Mouse (Mus musculus): ENCODE results near the gene Xpo6. TPM values are rescaled to one million over a fixed set of nuclear protein-coding genes. Genes with fewer than 3 reads are reported as not detected.

Gene Xpo6
- total RNA-seq, 1 experiment from 2014 or later = 200 TPM

GRCm38 (mm10) chr7:126088155-126088554 is 112.1 kb downstream of the Xpo6 start:
- ATAC-seq (ENCODE audit: extremely low read depth, insufficient number of reproducible peaks, low FRiP score, poor library complexity, severe bottlenecking) = no peak

- ATAC-seq (ENCODE audit: extremely low read depth, insufficient number of reproducible peaks, low FRiP score, poor library complexity, severe bottlenecking) = no peak
Observed at GRCm38 (mm10) chr7:126087602-126088001, 112.7 kb downstream of the Xpo6 start.

DNA sequence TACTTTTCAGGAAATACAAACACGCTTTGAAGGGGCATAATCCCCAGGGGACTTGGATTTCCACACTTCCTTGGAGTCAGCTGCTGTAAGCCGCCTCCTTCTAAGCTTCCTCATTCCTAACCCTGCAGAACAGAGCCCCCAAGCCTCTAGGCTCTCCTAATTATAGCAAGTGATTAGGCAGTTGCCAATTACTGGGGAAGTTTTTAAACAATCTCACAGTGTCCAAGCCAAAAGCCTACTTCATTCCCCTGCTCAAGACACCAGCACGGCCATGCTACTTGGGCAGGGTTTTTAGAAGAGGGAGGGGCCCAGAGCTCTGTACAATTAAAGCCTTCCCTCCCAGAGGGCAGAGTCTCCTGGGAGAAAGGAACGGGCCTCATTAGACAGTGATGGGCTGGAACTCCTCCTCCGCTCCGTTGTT is 114.0 kb downstream of the Xpo6 start:
- no peak for ATAC-seq (ENCODE audit: extremely low read depth, insufficient number of reproducible peaks, low FRiP score, poor library complexity, severe bottlenecking)

DNA sequence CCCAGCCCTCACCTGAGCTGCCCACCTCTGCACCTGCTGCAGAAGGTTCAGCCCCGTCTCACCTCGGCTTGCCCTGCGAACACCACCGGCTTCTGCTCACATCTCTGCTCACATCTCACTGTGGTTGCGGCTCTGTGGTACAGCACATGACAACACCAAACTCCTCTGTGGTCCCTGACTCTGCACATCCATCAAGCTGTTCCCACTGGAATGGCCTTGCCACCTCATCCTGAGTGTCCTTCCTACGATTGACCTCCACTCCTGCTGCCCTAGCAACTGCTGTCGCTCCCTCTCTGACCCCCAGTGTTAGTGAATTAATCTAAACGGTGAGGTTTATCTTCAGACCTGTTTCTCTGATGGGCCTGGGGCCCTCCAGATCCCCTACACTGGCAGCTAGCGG is 115.1 kb downstream of the Xpo6 start:
- ATAC-seq (ENCODE audit: extremely low read depth, insufficient number of reproducible peaks, low FRiP score, poor library complexity, severe bottlenecking) = no peak

DNA sequence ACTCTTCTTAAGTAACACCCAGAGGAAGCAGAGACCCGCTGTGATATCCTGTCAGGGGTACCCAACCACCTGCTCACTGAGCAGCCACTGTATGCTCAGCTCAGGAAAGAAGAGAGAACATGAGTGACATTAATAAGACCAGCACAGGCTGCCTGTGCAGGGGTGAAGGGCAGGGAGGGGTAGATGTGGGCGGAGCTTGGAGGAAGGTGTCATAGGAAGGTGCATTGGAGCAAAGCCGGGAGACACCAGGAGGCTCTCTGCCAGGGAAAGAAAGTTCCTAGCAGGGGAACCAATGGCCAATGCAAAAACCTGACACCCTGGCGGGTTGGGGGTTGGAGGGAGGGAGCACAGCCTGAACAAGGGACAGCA is 116.3 kb downstream of the Xpo6 start:
- no peak for ATAC-seq (ENCODE audit: extremely low read depth, insufficient number of reproducible peaks, low FRiP score, poor library complexity, severe bottlenecking)

DNA sequence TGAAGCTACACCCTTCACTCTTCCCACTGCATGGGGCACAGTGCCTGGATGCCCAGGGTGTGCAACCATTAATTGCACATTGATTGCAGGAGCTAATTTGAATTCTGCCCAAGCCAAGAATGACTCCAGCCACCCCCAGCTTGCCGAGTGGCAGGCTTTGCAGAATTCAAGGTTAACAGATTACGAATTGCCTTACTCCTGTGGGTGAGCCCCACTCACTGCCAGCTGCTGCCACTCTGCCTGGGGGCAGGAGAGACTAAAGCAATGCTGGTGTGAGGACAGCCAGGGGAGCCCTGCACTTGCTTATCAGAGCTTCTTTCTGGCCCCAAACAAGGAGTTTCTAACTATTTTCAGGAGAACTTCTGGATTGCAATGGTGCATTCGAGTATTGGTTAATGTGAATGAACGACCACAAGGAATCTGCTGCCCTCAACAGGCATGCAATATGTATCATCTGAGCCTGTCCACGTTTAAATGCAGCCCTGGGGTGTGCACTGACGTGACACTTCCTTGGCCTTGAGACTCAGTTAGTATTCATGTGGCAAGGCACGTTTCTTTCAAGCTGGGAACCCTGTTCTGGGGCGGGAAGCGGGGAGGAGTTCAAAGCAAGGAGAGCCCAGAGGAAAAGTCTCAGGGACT is 116.8 kb downstream of the Xpo6 start:
- ATAC-seq (ENCODE audit: extremely low read depth, insufficient number of reproducible peaks, low FRiP score, poor library complexity, severe bottlenecking) = no peak

GRCm38 (mm10) chr7:126082286-126082741 is 118.0 kb downstream of the Xpo6 start, which contains the start of gene Gsg1l:
Gene Gsg1l, minus strand, starts transcription at chr7:126082411.
- ATAC-seq (ENCODE audit: extremely low read depth, insufficient number of reproducible peaks, low FRiP score, poor library complexity, severe bottlenecking) = no peak

DNA sequence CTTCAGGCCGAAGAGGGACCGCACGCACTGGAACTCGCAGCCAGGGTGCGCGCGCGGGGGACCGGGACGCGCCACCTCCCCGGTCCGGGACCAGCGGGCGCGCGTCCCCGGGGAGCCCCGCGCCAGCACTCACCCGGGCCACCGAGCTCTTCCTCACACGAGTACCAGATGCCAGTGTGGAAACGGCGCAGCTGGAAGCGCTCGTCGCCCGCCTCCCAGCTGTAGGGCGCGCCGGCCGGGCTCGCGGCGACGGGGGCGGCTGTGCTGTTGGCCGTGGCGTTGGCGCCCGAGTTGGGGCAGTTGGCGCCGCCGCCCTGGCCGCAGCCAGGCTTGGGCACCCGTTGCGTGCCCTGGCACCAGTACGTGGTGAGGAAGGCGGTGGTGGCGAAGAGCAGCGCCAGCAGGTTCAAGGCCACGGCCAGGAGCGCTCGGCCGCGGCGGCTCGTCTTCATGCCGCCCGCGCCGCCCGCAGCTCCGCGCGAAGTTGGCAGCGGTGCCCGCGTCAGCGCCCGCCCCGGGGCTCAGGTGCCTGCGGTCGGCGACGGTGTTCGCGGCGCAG is 118.5 kb downstream of the Xpo6 start:
- ATAC-seq (ENCODE audit: extremely low read depth, insufficient number of reproducible peaks, low FRiP score, poor library complexity, severe bottlenecking) = no peak

DNA sequence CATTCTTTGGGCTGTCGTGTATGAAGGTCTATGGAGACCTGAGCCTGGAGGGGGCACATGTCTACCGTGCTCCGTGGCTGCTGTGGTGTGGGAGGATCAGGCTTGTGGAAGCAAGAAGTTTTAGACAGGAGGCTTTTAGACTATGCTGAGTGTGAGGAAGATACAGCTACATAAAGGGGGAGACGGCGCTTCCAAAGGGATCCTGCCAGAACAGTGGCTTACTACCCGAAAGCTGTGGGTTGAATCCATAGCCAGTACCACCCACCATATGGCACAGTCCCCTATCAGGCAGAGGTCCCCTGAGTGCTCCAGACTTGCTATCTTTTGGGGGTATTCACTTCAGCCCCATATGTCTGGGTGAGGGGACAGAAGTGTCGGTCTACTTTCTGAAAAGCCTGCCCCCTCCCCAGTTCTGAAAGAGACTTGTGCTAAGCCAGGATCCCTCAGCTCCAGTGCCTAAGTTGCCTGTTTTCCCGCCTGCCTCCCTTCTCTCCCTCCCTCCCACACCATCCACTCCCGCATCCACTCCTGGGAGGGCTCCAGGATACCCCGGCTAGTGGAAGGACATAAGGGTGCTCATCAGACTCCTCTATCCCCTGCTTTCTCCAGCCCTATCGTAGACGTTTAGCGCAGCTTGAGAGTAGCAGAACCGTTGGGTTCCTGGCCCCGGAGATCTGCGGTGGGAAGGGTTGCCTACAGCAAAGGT is 119.2 kb downstream of the Xpo6 start:
- no peak for ATAC-seq (ENCODE audit: extremely low read depth, insufficient number of reproducible peaks, low FRiP score, poor library complexity, severe bottlenecking)

DNA sequence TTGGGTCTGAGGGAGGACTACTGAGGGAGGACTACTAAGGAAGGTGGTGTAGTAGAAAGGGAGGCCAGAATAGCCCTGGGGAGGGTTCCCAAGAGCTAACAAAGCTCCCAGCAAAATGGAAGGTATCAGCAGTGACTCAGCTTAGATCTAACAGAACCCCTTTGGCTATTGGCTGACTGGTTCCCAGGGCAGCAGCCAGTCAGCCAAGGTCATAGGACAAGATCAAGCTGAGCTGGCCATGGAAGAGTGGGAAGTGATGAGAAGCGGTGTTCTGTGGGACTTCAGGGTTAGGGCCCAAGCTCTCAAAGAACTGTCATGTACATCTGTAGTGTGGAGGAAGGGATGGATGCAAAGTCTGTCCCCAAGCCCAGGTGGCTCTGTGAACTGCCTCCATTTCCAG is 123.4 kb downstream of the Xpo6 start:
- ATAC-seq (ENCODE audit: extremely low read depth, insufficient number of reproducible peaks, low FRiP score, poor library complexity, severe bottlenecking) = no peak

GRCm38 (mm10) chr7:126075058-126075457 is 125.2 kb downstream of the Xpo6 start:
- no peak for ATAC-seq (ENCODE audit: extremely low read depth, insufficient number of reproducible peaks, low FRiP score, poor library complexity, severe bottlenecking)

DNA sequence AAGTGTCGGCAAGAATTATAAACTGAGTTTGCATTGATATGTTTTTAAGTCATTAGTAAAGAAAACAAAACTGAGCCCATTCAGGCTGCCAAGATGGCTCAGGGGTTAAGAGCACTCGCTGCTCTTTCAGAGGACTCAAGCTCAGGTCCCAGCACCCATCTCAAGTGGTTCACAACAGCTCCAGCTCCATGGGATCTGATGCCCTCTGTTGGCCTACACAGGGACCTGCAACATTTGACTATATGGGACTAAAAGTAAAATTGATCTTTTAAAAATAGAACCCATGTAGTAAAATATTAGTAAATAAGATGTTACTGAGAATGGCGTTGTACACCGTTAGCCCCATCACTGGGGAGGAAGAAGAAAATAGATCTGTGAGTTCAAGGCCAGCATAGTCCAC is 130.0 kb downstream of the Xpo6 start:
- no peak for ATAC-seq (ENCODE audit: extremely low read depth, insufficient number of reproducible peaks, low FRiP score, poor library complexity, severe bottlenecking)

DNA sequence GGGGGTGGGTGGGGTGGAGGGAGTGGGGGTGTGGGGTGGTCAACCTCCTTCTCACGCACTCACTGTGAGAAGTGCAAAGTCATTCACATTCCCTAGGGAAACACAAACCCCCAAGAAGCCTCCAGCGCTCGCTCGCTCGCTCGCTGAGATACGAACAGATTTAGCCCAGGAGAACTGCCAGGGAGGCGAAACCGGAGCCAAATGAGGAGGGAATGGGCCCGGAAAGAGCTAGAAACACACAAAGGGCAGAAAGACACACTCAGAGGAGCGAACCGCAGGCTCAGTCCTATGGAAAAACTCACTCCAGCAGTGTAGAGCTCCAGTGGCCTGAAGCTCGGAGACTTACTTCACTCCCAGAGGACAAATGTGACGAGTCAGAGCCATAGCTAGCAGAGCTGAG is 133.5 kb downstream of the Xpo6 start:
- ATAC-seq (ENCODE audit: extremely low read depth, insufficient number of reproducible peaks, low FRiP score, poor library complexity, severe bottlenecking) = no peak

DNA sequence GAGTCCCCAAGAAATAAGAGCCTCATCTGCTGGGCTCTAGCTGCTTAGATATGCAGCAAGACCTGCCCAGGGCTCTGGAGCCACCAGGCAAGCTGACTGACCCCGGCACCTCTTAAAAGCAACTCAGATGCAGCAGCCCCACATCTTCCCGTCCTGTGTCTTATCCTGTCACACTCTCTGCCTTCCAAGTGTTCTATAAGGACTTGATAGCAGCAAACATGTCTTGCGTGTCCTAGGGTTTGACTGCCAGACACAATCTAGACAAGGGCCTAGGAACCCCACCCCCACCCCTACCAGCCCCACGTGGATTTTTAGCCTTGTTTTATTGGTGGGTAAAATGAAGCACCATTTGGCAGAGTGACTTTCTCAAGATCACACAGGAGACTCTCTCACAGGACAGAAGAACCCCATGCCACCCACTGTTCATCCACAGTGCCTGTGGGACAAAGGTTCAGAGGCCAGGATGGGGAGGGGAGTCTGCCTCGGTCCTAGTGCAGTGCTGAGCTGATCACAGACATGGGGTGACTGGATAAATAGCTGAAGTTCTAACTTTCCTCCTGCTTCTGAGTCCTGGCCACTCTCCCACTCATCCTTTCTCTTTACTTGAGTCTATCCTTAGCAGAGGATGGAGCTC is 134.9 kb downstream of the Xpo6 start:
- no peak for ATAC-seq (ENCODE audit: extremely low read depth, insufficient number of reproducible peaks, low FRiP score, poor library complexity, severe bottlenecking)

DNA sequence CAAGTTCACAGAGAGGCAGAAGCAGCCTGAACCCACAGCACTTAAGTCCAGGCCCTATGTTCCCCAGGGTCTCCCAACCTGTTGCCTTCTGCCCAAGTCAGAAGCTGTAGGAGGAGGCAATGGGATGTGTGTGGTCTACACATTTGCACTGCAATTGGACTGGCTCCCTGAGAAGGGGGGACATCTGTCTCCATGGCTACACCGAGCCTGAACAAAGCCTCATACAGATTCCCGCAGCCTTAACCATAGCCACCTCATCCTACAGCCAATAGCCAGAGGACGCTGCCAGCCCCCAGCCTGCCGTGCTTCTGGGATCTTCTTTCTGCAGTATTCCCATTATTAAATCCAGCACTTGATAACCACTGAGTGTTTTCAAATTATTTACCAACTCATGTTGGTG is 138.1 kb downstream of the Xpo6 start:
- ATAC-seq (ENCODE audit: extremely low read depth, insufficient number of reproducible peaks, low FRiP score, poor library complexity, severe bottlenecking) = no peak

DNA sequence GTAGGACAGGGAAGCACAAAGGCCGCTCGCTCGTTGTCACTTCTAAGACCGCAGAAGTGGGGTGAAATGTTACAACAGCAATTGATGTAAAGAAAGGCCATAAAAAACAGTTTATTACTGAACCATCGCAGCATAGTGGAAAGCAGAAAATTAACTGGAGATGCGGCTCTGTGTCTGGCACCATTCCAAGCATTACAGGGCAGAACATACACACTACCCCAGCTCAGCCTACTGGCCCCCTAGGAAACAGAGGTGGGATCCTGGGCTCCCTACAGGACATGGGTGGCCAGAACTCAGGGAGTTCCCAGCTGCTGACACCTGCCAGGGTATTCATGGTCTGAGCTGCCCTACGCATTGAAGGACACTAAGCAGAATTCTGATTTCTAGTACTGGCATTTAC is 141.4 kb downstream of the Xpo6 start:
- ATAC-seq (ENCODE audit: extremely low read depth, insufficient number of reproducible peaks, low FRiP score, poor library complexity, severe bottlenecking) = no peak

DNA sequence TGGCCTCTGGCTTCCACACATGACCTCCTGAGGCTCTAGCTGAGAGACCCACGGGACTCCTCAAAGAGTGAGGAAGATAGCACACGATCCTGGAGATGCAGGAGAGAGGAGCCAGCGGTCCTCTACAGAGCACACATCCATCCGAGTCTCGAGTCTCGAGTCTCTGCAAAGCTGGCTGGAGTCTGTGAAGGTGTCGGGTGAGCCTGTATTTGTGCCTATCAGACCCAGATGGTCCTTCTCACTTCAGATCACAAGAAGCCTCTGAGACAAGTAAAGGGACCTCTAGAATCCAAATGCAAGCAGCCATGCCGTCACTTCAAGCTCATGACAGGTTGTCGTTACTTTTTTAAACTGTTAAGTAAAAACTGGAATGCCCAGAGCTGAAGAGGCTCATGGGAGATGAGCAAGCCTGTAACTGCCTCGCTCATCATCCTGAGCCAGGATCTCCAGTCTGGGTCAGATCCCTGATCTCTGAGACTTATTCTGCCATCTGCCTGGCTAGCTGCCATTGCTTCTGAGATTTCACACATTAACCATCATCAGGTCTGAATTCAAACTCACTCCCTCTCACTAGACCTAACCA is 142.9 kb downstream of the Xpo6 start:
- ATAC-seq (ENCODE audit: extremely low read depth, insufficient number of reproducible peaks, low FRiP score, poor library complexity, severe bottlenecking) = no peak

GRCm38 (mm10) chr7:126054574-126054973 is 145.7 kb downstream of the Xpo6 start:
- ATAC-seq (ENCODE audit: extremely low read depth, insufficient number of reproducible peaks, low FRiP score, poor library complexity, severe bottlenecking) = no peak

DNA sequence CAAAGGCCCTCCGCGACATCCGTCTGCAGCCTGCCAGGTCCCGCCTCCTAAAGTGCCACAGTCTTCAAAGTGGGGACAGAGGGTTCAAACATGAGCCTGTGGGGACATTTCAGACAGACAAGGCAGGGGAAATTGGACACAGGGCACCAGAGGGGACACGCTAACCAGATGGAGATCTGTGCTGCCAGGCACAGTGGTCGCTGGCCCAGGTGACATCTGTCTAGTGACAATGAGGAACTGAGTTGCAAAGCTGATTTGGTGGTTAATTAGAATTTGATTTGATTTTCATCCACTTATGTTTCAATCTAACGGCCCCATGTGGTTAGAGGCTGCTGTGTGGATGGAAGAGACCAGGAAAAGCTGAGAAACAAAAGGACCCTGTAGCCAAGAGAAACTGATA is 146.7 kb downstream of the Xpo6 start:
- ATAC-seq (ENCODE audit: extremely low read depth, insufficient number of reproducible peaks, low FRiP score, poor library complexity, severe bottlenecking) = no peak

- no peak for ATAC-seq (ENCODE audit: extremely low read depth, insufficient number of reproducible peaks, low FRiP score, poor library complexity, severe bottlenecking)
Observed at GRCm38 (mm10) chr7:126051910-126052309, 148.4 kb downstream of the Xpo6 start.
